Mouse (Mus musculus): ENCODE results near the gene Rpn1.
A peak's percentile ranks its signal among the peaks of the same experiment; 100 is the strongest.

Rpn1 gene

GRCm38 (mm10) chr6:88065968-88066367, 18.3 kb upstream of the Rpn1 start:
- no peak for DNase-seq (ENCODE audit: low spot score)

GRCm38 (mm10) chr6:88067722-88068121, 16.6 kb upstream of the Rpn1 start:
- DNase-seq (ENCODE audit: low spot score), result no peak

GRCm38 (mm10) chr6:88068739-88069138, 15.5 kb upstream of the Rpn1 start:
- DNase-seq (ENCODE audit: low spot score), result no peak

GRCm38 (mm10) chr6:88070468-88070867, 13.8 kb upstream of the Rpn1 start:
- DNase-seq (ENCODE audit: low spot score), result no peak

- no peak for DNase-seq (ENCODE audit: low spot score)
Measured at GRCm38 (mm10) chr6:88071216-88071615, 13.1 kb upstream of the Rpn1 start.

- peak; percentile 81 for DNase-seq (ENCODE audit: low spot score)
Measured at GRCm38 (mm10) chr6:88074752-88075554, 9.3 kb upstream of the Rpn1 start.

- no peak for DNase-seq (ENCODE audit: low spot score)
Measured at GRCm38 (mm10) chr6:88075960-88076517, 8.2 kb upstream of the Rpn1 start.

- no peak for DNase-seq (ENCODE audit: low spot score)
Measured at GRCm38 (mm10) chr6:88083095-88083494, 1.2 kb upstream of the Rpn1 start.

- no peak for DNase-seq (ENCODE audit: low spot score)
Measured at GRCm38 (mm10) chr6:88083672-88084071, 610 bp upstream of the Rpn1 start.

- no peak for DNase-seq (ENCODE audit: low spot score)
Measured at GRCm38 (mm10) chr6:88088971-88089370, 4.7 kb downstream of the Rpn1 start.

- DNase-seq (ENCODE audit: low spot score), result no peak
Measured at GRCm38 (mm10) chr6:88095377-88095776, 11.1 kb downstream of the Rpn1 start.

- DNase-seq (ENCODE audit: low spot score), result no peak
Measured at GRCm38 (mm10) chr6:88102096-88102495, 17.8 kb downstream of the Rpn1 start.

GRCm38 (mm10) chr6:88105783-88106611, 21.7 kb downstream of the Rpn1 start:
- peak; percentile 78 for DNase-seq (ENCODE audit: low spot score)

GRCm38 (mm10) chr6:88106612-88107123, 22.4 kb downstream of the Rpn1 start:
- no peak for DNase-seq (ENCODE audit: low spot score)

- no peak for DNase-seq (ENCODE audit: low spot score)
Measured at GRCm38 (mm10) chr6:88107661-88108535, 23.6 kb downstream of the Rpn1 start.

- DNase-seq (ENCODE audit: low spot score), result no peak
Measured at GRCm38 (mm10) chr6:88113139-88113538, 28.9 kb downstream of the Rpn1 start.

GRCm38 (mm10) chr6:88114414-88114813, 30.1 kb downstream of the Rpn1 start:
- no peak for DNase-seq (ENCODE audit: low spot score)

GRCm38 (mm10) chr6:88116347-88117183, 32.3 kb downstream of the Rpn1 start:
- DNase-seq (ENCODE audit: low spot score), result no peak

GRCm38 (mm10) chr6:88117184-88117575, 32.9 kb downstream of the Rpn1 start:
- no peak for DNase-seq (ENCODE audit: low spot score)

- no peak for DNase-seq (ENCODE audit: low spot score)
Measured at GRCm38 (mm10) chr6:88119309-88119708, 35.0 kb downstream of the Rpn1 start.

GRCm38 (mm10) chr6:88120813-88121212, 36.5 kb downstream of the Rpn1 start:
- no peak for DNase-seq (ENCODE audit: low spot score)

All from ovary, postnatal 10 days (tissue).